Mouse (Mus musculus): ENCODE measurements around the gene Tom1l2. TPM values are rescaled to one million over a fixed set of nuclear protein-coding genes. Genes with fewer than 3 reads are reported as not detected.

Gene Tom1l2
- polyA plus RNA-seq, 1 experiment from 2014 or later = 31.3 TPM

GRCm38 (mm10) chr11:60232441-60233058, 120.2 kb downstream of the Tom1l2 start:
- Histone ChIP-seq H3K4me3 (replicated peaks) (no peak overlapping the region), H3K4me2 (no peak overlapping the region), H3K4me1 (peaks cover 12% of the 10 kb centered on the region), H3K27me3 (no peaks in the 10 kb centered on the region), H3K9me3 (no peaks in the 10 kb centered on the region), H3K27ac (no peak overlapping the region), H3K36me3 (replicated peaks) (peaks cover 7% of the 10 kb centered on the region; the same call in 1 of the 2 replicates), H3K9ac (no peak overlapping the region)
- no peak for ATAC-seq (ENCODE audit: low FRiP score)
- 69% methylated on average over 14 of the region's 14 CpGs for WGBS

GRCm38 (mm10) chr11:60231951-60232350, 120.8 kb downstream of the Tom1l2 start:
- H3K4me2 ChIP-seq = no peak overlapping the region
- H3K27ac ChIP-seq = no peak overlapping the region
- H3K9ac ChIP-seq = no peak overlapping the region
- H3K9me3 ChIP-seq = no peaks in the 10 kb centered on the region
- H3K4me1 ChIP-seq = peaks cover 12% of the 10 kb centered on the region
- no peak overlapping the region for H3K4me3 ChIP-seq (replicated peaks)
- H3K36me3 ChIP-seq (replicated peaks) = peaks cover 4% of the 10 kb centered on the region; the same call in 1 of the 2 replicates
- 53% methylated on average over 4 of the region's 4 CpGs for WGBS
- no peak for ATAC-seq (ENCODE audit: low FRiP score)
- H3K27me3 ChIP-seq = no peaks in the 10 kb centered on the region

GRCm38 (mm10) chr11:60231326-60231725, 121.4 kb downstream of the Tom1l2 start:
- no peak for ATAC-seq (ENCODE audit: low FRiP score)
- H3K27me3 ChIP-seq = no peaks in the 10 kb centered on the region
- no peaks in the 10 kb centered on the region for H3K9me3 ChIP-seq
- H3K4me2 ChIP-seq = no peak overlapping the region
- no peak overlapping the region for H3K27ac ChIP-seq
- no peak overlapping the region for H3K9ac ChIP-seq
- peaks cover 12% of the 10 kb centered on the region for H3K4me1 ChIP-seq
- H3K4me3 ChIP-seq (replicated peaks) = no peak overlapping the region
- H3K36me3 ChIP-seq (replicated peaks) = no peaks in the 10 kb centered on the region
- WGBS = 82% methylated on average over 3 of the region's 3 CpGs

DNA sequence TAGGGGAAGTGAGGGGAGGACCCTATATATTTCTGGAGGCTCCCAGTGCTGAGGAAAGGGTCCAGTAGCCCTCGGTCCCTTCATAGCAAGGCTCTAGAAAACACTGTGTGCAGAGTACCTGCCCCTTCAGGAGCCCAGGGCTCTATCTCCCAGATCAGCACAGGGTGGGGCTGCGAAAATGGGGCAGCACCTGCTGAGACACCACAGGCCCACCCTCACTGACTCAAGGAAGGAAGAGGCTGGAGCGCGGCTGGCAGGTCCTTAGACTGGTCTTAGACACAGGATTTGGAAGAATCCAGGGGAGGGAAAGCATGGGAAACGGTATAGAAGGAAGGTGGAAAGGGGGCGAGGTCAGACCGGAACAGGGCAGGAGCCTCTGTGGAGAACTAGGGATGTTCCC, 122.2 kb downstream of the Tom1l2 start:
- Histone ChIP-seq H3K4me1 (peaks cover 12% of the 10 kb centered on the region), H3K4me3 (replicated peaks) (no peak overlapping the region), H3K9me3 (no peaks in the 10 kb centered on the region), H3K27me3 (no peaks in the 10 kb centered on the region), H3K4me2 (no peak overlapping the region), H3K9ac (no peak overlapping the region), H3K36me3 (replicated peaks) (no peaks in the 10 kb centered on the region), H3K27ac (no peak overlapping the region)
- no peak for ATAC-seq (ENCODE audit: low FRiP score)
- 90% methylated on average over 7 of the region's 7 CpGs for WGBS

GRCm38 (mm10) chr11:60229821-60230220, 122.9 kb downstream of the Tom1l2 start:
- WGBS = 79% methylated on average over 13 of the region's 13 CpGs
- Histone ChIP-seq H3K27me3 (no peaks in the 10 kb centered on the region), H3K9me3 (no peaks in the 10 kb centered on the region), H3K4me2 (no peak overlapping the region), H3K27ac (no peak overlapping the region), H3K4me1 (peaks cover 12% of the 10 kb centered on the region), H3K9ac (no peak overlapping the region), H3K36me3 (replicated peaks) (no peaks in the 10 kb centered on the region), H3K4me3 (replicated peaks) (no peak overlapping the region)
- ATAC-seq (ENCODE audit: low FRiP score) = no peak

- no peaks in the 10 kb centered on the region for H3K36me3 ChIP-seq (replicated peaks)
- H3K27ac ChIP-seq = no peak overlapping the region
- H3K9ac ChIP-seq = no peak overlapping the region
- no peak overlapping the region for H3K4me2 ChIP-seq
- H3K9me3 ChIP-seq = no peaks in the 10 kb centered on the region
- H3K4me3 ChIP-seq (replicated peaks) = no peak overlapping the region
- peaks cover 12% of the 10 kb centered on the region for H3K4me1 ChIP-seq
- no peaks in the 10 kb centered on the region for H3K27me3 ChIP-seq
- ATAC-seq (ENCODE audit: low FRiP score) = no peak
- 82% methylated on average over 3 of the region's 3 CpGs for WGBS
Measured at GRCm38 (mm10) chr11:60228525-60228924, 124.2 kb downstream of the Tom1l2 start.

- ATAC-seq (ENCODE audit: low FRiP score) = no peak
- 58% methylated on average over 1 of the region's 1 CpGs for WGBS
- no peaks in the 10 kb centered on the region for H3K9me3 ChIP-seq
Measured at GRCm38 (mm10) chr11:60225874-60226273, 126.8 kb downstream of the Tom1l2 start.

DNA sequence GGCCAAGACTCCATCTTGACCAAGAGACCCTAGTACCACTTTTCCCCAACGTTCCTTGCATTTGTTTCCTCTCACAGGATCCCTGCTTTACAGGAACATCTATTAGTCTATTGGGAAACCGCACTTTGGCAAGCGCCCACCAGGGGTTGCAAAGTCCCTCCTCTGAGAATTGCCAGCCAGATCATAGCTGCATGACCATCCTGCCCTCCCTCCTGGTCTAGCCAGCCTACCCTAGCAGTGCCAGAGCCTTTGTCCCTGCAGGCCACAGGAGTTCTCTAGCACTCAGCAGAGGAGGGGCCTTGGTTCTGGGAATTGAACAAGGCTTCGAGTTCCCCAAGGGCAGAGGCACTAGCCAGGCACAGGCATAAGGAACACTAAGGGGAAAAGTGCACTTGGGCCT, 128.0 kb downstream of the Tom1l2 start:
- WGBS = 62% methylated on average over 4 of the region's 4 CpGs
- Histone ChIP-seq H3K4me1 (peaks cover 26% of the 10 kb centered on the region), H3K9ac (no peak overlapping the region)

More at GRCm38 (mm10) chr11:60225874-60226273, 126.8 kb downstream of the Tom1l2 start:
- no peaks in the 10 kb centered on the region; the same call in 1 of the 2 replicates for H3K27me3 ChIP-seq
- H3K27ac ChIP-seq = no peak overlapping the region
- H3K36me3 ChIP-seq (replicated peaks) = no peaks in the 10 kb centered on the region
- no peak overlapping the region for H3K4me3 ChIP-seq (replicated peaks)
- H3K4me1 ChIP-seq = peaks cover 17% of the 10 kb centered on the region
- H3K4me2 ChIP-seq = no peak overlapping the region
- H3K9ac ChIP-seq = no peak overlapping the region

DNA sequence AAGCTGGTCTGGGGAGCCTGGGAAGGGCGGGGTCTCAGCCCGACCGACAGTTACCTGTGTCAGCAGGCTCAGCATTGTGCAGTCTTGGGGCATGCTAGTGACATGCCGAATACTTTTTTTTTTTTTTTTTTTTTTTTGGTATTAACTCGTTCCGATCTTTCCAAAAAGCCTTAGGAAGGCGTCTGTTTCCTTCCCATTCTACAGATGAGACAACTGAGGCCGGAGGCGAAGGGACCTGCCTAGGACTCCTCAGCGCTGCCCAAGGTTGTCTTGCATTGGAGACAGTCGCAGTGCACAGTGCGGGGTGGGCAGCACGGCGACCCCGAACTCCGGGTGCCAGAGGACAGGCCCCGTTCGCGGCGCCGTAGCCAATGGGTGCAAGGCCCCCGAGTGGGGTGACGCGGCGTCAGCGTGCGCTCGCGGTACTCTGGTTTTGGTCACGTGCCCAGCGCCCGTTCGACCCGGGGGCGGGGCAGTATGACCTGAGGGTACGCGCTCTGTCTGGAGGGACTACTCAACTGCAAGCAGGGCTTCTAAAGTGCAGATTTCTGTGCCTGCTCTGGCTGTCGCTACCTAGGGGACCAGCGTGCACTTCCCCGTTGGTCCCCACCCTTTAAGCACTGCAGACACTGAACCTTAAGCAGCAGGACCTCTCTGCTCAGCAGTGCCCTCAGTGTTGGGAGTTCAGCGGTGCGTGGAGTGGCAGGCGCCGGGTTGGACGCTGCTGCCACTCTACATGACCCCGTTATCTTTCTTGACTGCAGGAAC, 130.1 kb downstream of the Tom1l2 start, which contains the start of gene Srebf1:
TSS of gene Srebf1 (minus strand) at position 113 of the 768 bp plus-strand sequence.
- 6% methylated on average over 46 of the region's 46 CpGs for WGBS
- peaks cover 34% of the 10 kb centered on the region for H3K4me1 ChIP-seq
- peak within 1 kb of the TSS; percentile 62 for H3K4me2 ChIP-seq

More for the DNA sequence above, 128.0 kb downstream of the Tom1l2 start:
- Histone ChIP-seq H3K27ac (no peak overlapping the region), H3K27me3 (no peaks in the 10 kb centered on the region; the same call in 1 of the 2 replicates), H3K9me3 (no peaks in the 10 kb centered on the region), H3K4me2 (no peak overlapping the region), H3K4me3 (replicated peaks) (no peak overlapping the region), H3K36me3 (replicated peaks) (no peaks in the 10 kb centered on the region)
- no peak for ATAC-seq (ENCODE audit: low FRiP score)

GRCm38 (mm10) chr11:60222085-60222468, 130.6 kb downstream of the Tom1l2 start:
- Histone ChIP-seq H3K9me3 (no peaks in the 10 kb centered on the region), H3K36me3 (replicated peaks) (peaks cover 5% of the 10 kb centered on the region; the same call in 1 of the 2 replicates), H3K4me3 (replicated peaks) (no peak overlapping the region), H3K4me2 (peak overlapping the region; percentile 62), H3K27ac (no peak overlapping the region), H3K27me3 (no peaks in the 10 kb centered on the region; the same call in 1 of the 2 replicates), H3K4me1 (peaks cover 34% of the 10 kb centered on the region), H3K9ac (no peak overlapping the region)
- ATAC-seq (ENCODE audit: low FRiP score) = no peak
- WGBS = 64% methylated on average over 3 of the region's 3 CpGs

More for the DNA sequence above, 130.1 kb downstream of the Tom1l2 start, which contains the start of gene Srebf1:
- Histone ChIP-seq H3K9me3 (no peaks in the 10 kb centered on the region), H3K27ac (peak within 1 kb of the TSS; percentile 69), H3K9ac (peak within 1 kb of the TSS; percentile 25; the same call in 1 of the 2 replicates), H3K36me3 (replicated peaks) (peaks cover 3% of the 10 kb centered on the region; the same call in 1 of the 2 replicates), H3K27me3 (no peaks in the 10 kb centered on the region; the same call in 1 of the 2 replicates), H3K4me3 (replicated peaks) (peak within 1 kb of the TSS; percentile 34)
- peak; percentile 57 for ATAC-seq (ENCODE audit: low FRiP score)

GRCm38 (mm10) chr11:60221425-60221824, 131.3 kb downstream of the Tom1l2 start:
- no peak overlapping the region for H3K27ac ChIP-seq
- H3K9ac ChIP-seq = no peak overlapping the region
- 86% methylated on average over 6 of the region's 6 CpGs for WGBS
- H3K36me3 ChIP-seq (replicated peaks) = peaks cover 5% of the 10 kb centered on the region; the same call in 1 of the 2 replicates
- no peaks in the 10 kb centered on the region for H3K9me3 ChIP-seq
- no peaks in the 10 kb centered on the region; the same call in 1 of the 2 replicates for H3K27me3 ChIP-seq
- no peak overlapping the region for H3K4me2 ChIP-seq
- ATAC-seq (ENCODE audit: low FRiP score) = no peak
- peaks cover 34% of the 10 kb centered on the region for H3K4me1 ChIP-seq
- H3K4me3 ChIP-seq (replicated peaks) = no peak overlapping the region

GRCm38 (mm10) chr11:60220291-60220804, 132.4 kb downstream of the Tom1l2 start:
- Histone ChIP-seq H3K4me1 (peaks cover 34% of the 10 kb centered on the region), H3K9me3 (no peaks in the 10 kb centered on the region), H3K27me3 (no peaks in the 10 kb centered on the region; the same call in 1 of the 2 replicates), H3K4me2 (peak overlapping the region; percentile 74), H3K36me3 (replicated peaks) (peaks cover 5% of the 10 kb centered on the region; the same call in 1 of the 2 replicates), H3K9ac (peak overlapping the region; percentile 64), H3K27ac (peak overlapping the region; percentile 51; the same call in 1 of the 2 replicates), H3K4me3 (replicated peaks) (peak overlapping the region; percentile 66)
- WGBS = under 1% methylated on average over 46 of the region's 46 CpGs
- peak; percentile 80 for ATAC-seq (ENCODE audit: low FRiP score)

Measured in forebrain, embryonic 12.5 days (tissue).